In genomic region chr16:24061496-24061895, GRCm38 (mm10) we compare ENCODE assay signal across 20 mouse cellular contexts.
A peak's percentile ranks its signal among the peaks of the same experiment; 100 is the strongest.
DNase-seq lines count a peak whose midpoint lies in the region; ATAC-seq lines count a peak whose summit lies in the region.
"Had no signal": no experiment of that assay in that cellular context is flagged by ENCODE, and none has a peak within 500 bp of the region (broad histone marks: within the 10 kb centered on the region; RNA-seq: fewer than 3 reads in every experiment).

No protein-coding gene starts in this region.

- no peak overlapping the region for H3K9ac ChIP-seq in kidney, embryonic 16.5 days (replicated peaks; ENCODE audit: low read length)
- H3K9ac ChIP-seq in kidney, embryonic 14.5 days (ENCODE audit: low read depth, low read length): no peak overlapping the region
- H3K9ac ChIP-seq: embryonic facial prominence, embryonic 13.5 days; forebrain, embryonic 13.5 days; hindbrain, embryonic 13.5 days had no signal

- H3K27me3 ChIP-seq in kidney, embryonic 16.5 days (ENCODE audit: insufficient read depth, low read length): no peaks in the 10 kb centered on the region
- H3K27me3 ChIP-seq in kidney, embryonic 14.5 days (ENCODE audit: control insufficient read depth, insufficient read depth, low read length): no peaks in the 10 kb centered on the region
- H3K27me3 ChIP-seq: embryonic facial prominence, embryonic 13.5 days; forebrain, embryonic 13.5 days; hindbrain, embryonic 13.5 days had no signal

- H3K4me1 ChIP-seq in kidney, embryonic 16.5 days (ENCODE audit: insufficient read depth, low read length): peaks cover 28% of the 10 kb centered on the region
- peaks cover 11% of the 10 kb centered on the region; the same call in 1 of the 2 replicates for H3K4me1 ChIP-seq in kidney, embryonic 14.5 days (ENCODE audit: control insufficient read depth, insufficient read depth, low read length)
- H3K4me1 ChIP-seq in brown adipose tissue, adult 24 weeks (ENCODE audit: control insufficient read depth, insufficient read depth, insufficient read length, low read length): peaks cover 14% of the 10 kb centered on the region
- H3K4me1 ChIP-seq: hindbrain, embryonic 13.5 days had no signal

- no peak overlapping the region for H3K4me2 ChIP-seq in kidney, embryonic 16.5 days (replicated peaks; ENCODE audit: low read depth, low read length)
- no peak overlapping the region for H3K4me2 ChIP-seq in kidney, embryonic 14.5 days (replicated peaks; ENCODE audit: low read depth, low read length)
- H3K4me2 ChIP-seq: embryonic facial prominence, embryonic 13.5 days; forebrain, embryonic 13.5 days; hindbrain, embryonic 13.5 days had no signal

- no peaks in the 10 kb centered on the region for H3K9me3 ChIP-seq in kidney, embryonic 16.5 days (ENCODE audit: low read length)
- no peaks in the 10 kb centered on the region for H3K9me3 ChIP-seq in kidney, embryonic 14.5 days (ENCODE audit: control insufficient read depth, low read length)
- H3K9me3 ChIP-seq: embryonic facial prominence, embryonic 13.5 days; forebrain, embryonic 13.5 days; heart, embryonic 10.5 days; hindbrain, embryonic 13.5 days had no signal

- H3K27ac ChIP-seq in kidney, embryonic 16.5 days (ENCODE audit: low read length): no peak overlapping the region
- no peak overlapping the region for H3K27ac ChIP-seq in kidney, embryonic 14.5 days (ENCODE audit: low read depth, low read length)
- peak overlapping the region; percentile 9; the same call in 1 of the 2 replicates for H3K27ac ChIP-seq in brown adipose tissue, adult 24 weeks (replicated peaks; ENCODE audit: low read depth, low read length)
- H3K27ac ChIP-seq: embryonic facial prominence, embryonic 13.5 days; forebrain, embryonic 13.5 days; gastrocnemius, adult 2 months; heart, embryonic 10.5 days; hindbrain, embryonic 13.5 days; hindbrain, postnatal 0 days had no signal

- DNase-seq in kidney, adult 11 months: peak; percentile 48
- peak; percentile 79 for DNase-seq in kidney, adult 9 months
- peak; percentile 42 for DNase-seq in kidney, postnatal 14 days
- DNase-seq in lung, postnatal 14 days: no peak
- DNase-seq: adrenal gland, adult 8-10 months; adrenal gland, postnatal 36 days; cerebellum, adult 11 months; cerebellum, adult 8-10 months; cerebellum, postnatal 14 days; gastrocnemius, adult 2 months; gastrocnemius, postnatal 25 days; heart, postnatal 14 days had no signal

- 24% methylated on average over 4 of the region's 4 CpGs for WGBS in kidney, embryonic 16.5 days
- 19% methylated on average over 4 of the region's 4 CpGs for WGBS in kidney, embryonic 14.5 days

- no peak for ATAC-seq in kidney, embryonic 16.5 days (ENCODE audit: low FRiP score, low TSS enrichment)
- no peak for ATAC-seq in kidney, embryonic 14.5 days (ENCODE audit: low FRiP score, low TSS enrichment)
- ATAC-seq: forebrain, embryonic 13.5 days had no signal

- H3K4me3 ChIP-seq in kidney, embryonic 16.5 days (ENCODE audit: low read length): no peak overlapping the region
- no peak overlapping the region for H3K4me3 ChIP-seq in kidney, embryonic 14.5 days (ENCODE audit: low read length)
- no peak overlapping the region for H3K4me3 ChIP-seq in brown adipose tissue, adult 24 weeks (ENCODE audit: insufficient read depth, low read depth, low read length)
- H3K4me3 ChIP-seq: embryonic facial prominence, embryonic 13.5 days; forebrain, embryonic 13.5 days; gastrocnemius, adult 2 months; heart, embryonic 10.5 days; hindbrain, embryonic 13.5 days had no signal

- H3K36me3 ChIP-seq in kidney, embryonic 16.5 days (ENCODE audit: insufficient read depth, low read length): no peaks in the 10 kb centered on the region
- no peaks in the 10 kb centered on the region for H3K36me3 ChIP-seq in kidney, embryonic 14.5 days (ENCODE audit: control insufficient read depth, insufficient read depth, low read length)
- H3K36me3 ChIP-seq: embryonic facial prominence, embryonic 13.5 days; heart, embryonic 10.5 days; hindbrain, embryonic 13.5 days had no signal
